Mouse (Mus musculus) kidney, adult 2 months (tissue): ENCODE measurements at regions not wholly inside any gene's neighbourhood (a gene's known extent, or its start where the extent isn't known, plus 50 kb on each side); places are given as distances from the start of the nearest gene placed in this dataset.

Source experiments
- CTCF ChIP-seq: fragments of 200-500 bp; conservative IDR thresholded peaks from 2 replicates; pipeline ENCODE4 v1.5.1; 2011; ENCODE audit warnings: low read depth, mild to moderate bottlenecking, control low read depth, low read length, moderate library complexity, mixed read lengths; ENCODE audit not compliant: insufficient read depth, insufficient read length
- POLR2A ChIP-seq: fragments of 200-500 bp; IDR thresholded peaks from one replicate; pipeline ENCODE4 v1.6.1; 2011; ENCODE audit warnings: low read depth, low read length, control low read depth

GRCm38 (mm10) chr1:142665262-142665661 lies 975.2 kb upstream of the B3galt2 start:
- TF ChIP-seq CTCF: no peak
- TF ChIP-seq POLR2A: no peak
